Mouse (Mus musculus): ENCODE results near the gene Gm42420. TPM values are rescaled to one million over a fixed set of nuclear protein-coding genes. Genes with fewer than 3 reads are reported as not detected.

The Gm42420 gene
- polyA plus RNA-seq (2012; rRNA removed) = 0.81 and 1.9 TPM in 2 replicates

GRCm38 (mm10) chr6:39585517-39585916, at the start of gene Gm42420:
Gene Gm42420, plus strand, starts transcription at chr6:39585753.
- no peak within 1 kb of the TSS for H3K27ac ChIP-seq (ENCODE audit: insufficient read depth, low read length)
- no peaks in the 10 kb centered on the region for H3K4me1 ChIP-seq (ENCODE audit: control insufficient read depth, insufficient read depth, low read length)
- TF ChIP-seq CTCF (IDR thresholded peaks at IDR 0.05; ENCODE audit: extremely low read depth, insufficient read depth, low read length) (no peak), POLR2A (IDR thresholded peaks at IDR 0.05; ENCODE audit: extremely low read depth, insufficient read depth, low read length) (no peak)
- no peak within 1 kb of the TSS for H3K4me3 ChIP-seq (ENCODE audit: insufficient read depth, low read length)

- Histone ChIP-seq H3K27ac (ENCODE audit: insufficient read depth, low read length) (no peak overlapping the region), H3K4me1 (ENCODE audit: control insufficient read depth, insufficient read depth, low read length) (no peaks in the 10 kb centered on the region), H3K4me3 (ENCODE audit: insufficient read depth, low read length) (no peak overlapping the region)
- TF ChIP-seq POLR2A (IDR thresholded peaks at IDR 0.05; ENCODE audit: extremely low read depth, insufficient read depth, low read length) = no peak
- no peak for TF ChIP-seq CTCF (IDR thresholded peaks at IDR 0.05; ENCODE audit: extremely low read depth, insufficient read depth, low read length)
These were observed 48.9 kb upstream of the Gm42420 start for GRCm38 (mm10) chr6:39536621-39537020.

- H3K4me1 ChIP-seq (ENCODE audit: control insufficient read depth, insufficient read depth, low read length) = no peaks in the 10 kb centered on the region
- no peak overlapping the region for H3K27ac ChIP-seq (ENCODE audit: insufficient read depth, low read length)
- no peak overlapping the region for H3K4me3 ChIP-seq (ENCODE audit: insufficient read depth, low read length)
- TF ChIP-seq CTCF (IDR thresholded peaks at IDR 0.05; ENCODE audit: extremely low read depth, insufficient read depth, low read length) = no peak
- TF ChIP-seq POLR2A (IDR thresholded peaks at IDR 0.05; ENCODE audit: extremely low read depth, insufficient read depth, low read length) = no peak
These were observed 48.3 kb upstream of the Gm42420 start for GRCm38 (mm10) chr6:39537276-39537675.

GRCm38 (mm10) chr6:39538227-39538626, 47.3 kb upstream of the Gm42420 start:
- Histone ChIP-seq H3K27ac (ENCODE audit: insufficient read depth, low read length) (no peak overlapping the region), H3K4me1 (ENCODE audit: control insufficient read depth, insufficient read depth, low read length) (peaks cover 3% of the 10 kb centered on the region; the same call in 1 of the 2 replicates), H3K4me3 (ENCODE audit: insufficient read depth, low read length) (no peak overlapping the region)
- TF ChIP-seq POLR2A (IDR thresholded peaks at IDR 0.05; ENCODE audit: extremely low read depth, insufficient read depth, low read length) (no peak), CTCF (IDR thresholded peaks at IDR 0.05; ENCODE audit: extremely low read depth, insufficient read depth, low read length) (no peak)

- Histone ChIP-seq H3K27ac (ENCODE audit: insufficient read depth, low read length) (no peak overlapping the region), H3K4me1 (ENCODE audit: control insufficient read depth, insufficient read depth, low read length) (peaks cover 3% of the 10 kb centered on the region; the same call in 1 of the 2 replicates), H3K4me3 (ENCODE audit: insufficient read depth, low read length) (no peak overlapping the region)
- TF ChIP-seq POLR2A (IDR thresholded peaks at IDR 0.05; ENCODE audit: extremely low read depth, insufficient read depth, low read length) (no peak), CTCF (IDR thresholded peaks at IDR 0.05; ENCODE audit: extremely low read depth, insufficient read depth, low read length) (no peak)
These were observed 45.8 kb upstream of the Gm42420 start for GRCm38 (mm10) chr6:39539679-39540155.

- Histone ChIP-seq H3K27ac (ENCODE audit: insufficient read depth, low read length) (no peak overlapping the region), H3K4me1 (ENCODE audit: control insufficient read depth, insufficient read depth, low read length) (peaks cover 3% of the 10 kb centered on the region; the same call in 1 of the 2 replicates), H3K4me3 (ENCODE audit: insufficient read depth, low read length) (no peak overlapping the region)
- TF ChIP-seq CTCF (IDR thresholded peaks at IDR 0.05; ENCODE audit: extremely low read depth, insufficient read depth, low read length) (no peak), POLR2A (IDR thresholded peaks at IDR 0.05; ENCODE audit: extremely low read depth, insufficient read depth, low read length) (no peak)
These were observed 45.0 kb upstream of the Gm42420 start for GRCm38 (mm10) chr6:39540563-39540962.

- TF ChIP-seq POLR2A (IDR thresholded peaks at IDR 0.05; ENCODE audit: extremely low read depth, insufficient read depth, low read length) (no peak), CTCF (IDR thresholded peaks at IDR 0.05; ENCODE audit: extremely low read depth, insufficient read depth, low read length) (no peak)
- H3K27ac ChIP-seq (ENCODE audit: insufficient read depth, low read length) = no peak overlapping the region
- no peak overlapping the region for H3K4me3 ChIP-seq (ENCODE audit: insufficient read depth, low read length)
- peaks cover 3% of the 10 kb centered on the region; the same call in 1 of the 2 replicates for H3K4me1 ChIP-seq (ENCODE audit: control insufficient read depth, insufficient read depth, low read length)
These were observed 42.6 kb upstream of the Gm42420 start for GRCm38 (mm10) chr6:39542631-39543597.

- H3K27ac ChIP-seq (ENCODE audit: insufficient read depth, low read length) = no peak overlapping the region
- H3K4me3 ChIP-seq (ENCODE audit: insufficient read depth, low read length) = no peak overlapping the region
- peaks cover 5% of the 10 kb centered on the region for H3K4me1 ChIP-seq (ENCODE audit: control insufficient read depth, insufficient read depth, low read length)
- TF ChIP-seq CTCF (IDR thresholded peaks at IDR 0.05; ENCODE audit: extremely low read depth, insufficient read depth, low read length) = no peak
- TF ChIP-seq POLR2A (IDR thresholded peaks at IDR 0.05; ENCODE audit: extremely low read depth, insufficient read depth, low read length) = no peak
These were observed 41.7 kb upstream of the Gm42420 start for GRCm38 (mm10) chr6:39543769-39544420.

GRCm38 (mm10) chr6:39545474-39545873, 40.1 kb upstream of the Gm42420 start:
- TF ChIP-seq CTCF (IDR thresholded peaks at IDR 0.05; ENCODE audit: extremely low read depth, insufficient read depth, low read length) (no peak), POLR2A (IDR thresholded peaks at IDR 0.05; ENCODE audit: extremely low read depth, insufficient read depth, low read length) (no peak)
- H3K4me3 ChIP-seq (ENCODE audit: insufficient read depth, low read length) = no peak overlapping the region
- no peak overlapping the region for H3K27ac ChIP-seq (ENCODE audit: insufficient read depth, low read length)
- H3K4me1 ChIP-seq (ENCODE audit: control insufficient read depth, insufficient read depth, low read length) = peaks cover 5% of the 10 kb centered on the region
